16 mouse cellular contexts compared by ENCODE assay signal in the genomic region with DNA sequence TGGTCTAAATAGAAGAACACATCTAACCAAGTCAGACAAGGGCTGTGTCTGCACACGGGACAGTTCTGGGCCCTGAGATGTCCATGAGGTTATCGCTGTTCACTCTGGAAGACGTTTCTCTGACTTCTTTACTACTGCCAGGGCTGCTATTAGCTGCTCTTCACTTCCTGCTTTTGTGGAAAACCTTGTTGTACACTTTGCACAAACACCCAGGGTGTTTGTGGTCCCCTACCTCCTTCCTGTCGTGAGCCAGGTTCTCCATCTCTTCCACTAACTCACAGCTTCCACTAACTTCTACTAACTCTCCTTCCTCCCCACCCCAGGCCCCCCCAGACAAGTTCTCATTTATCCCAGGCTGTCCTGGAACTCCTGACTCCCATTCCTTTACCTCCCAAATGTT.
"Had no signal": no experiment of that assay in that cellular context is flagged by ENCODE, and none has a peak within 500 bp of the region (broad histone marks: within the 10 kb centered on the region; RNA-seq: fewer than 3 reads in every experiment).

No protein-coding gene starts in this region.

- H3K27ac ChIP-seq: neural tube, embryonic 12.5 days; neural tube, embryonic 13.5 days; neural tube, embryonic 15.5 days; stomach, embryonic 15.5 days; stomach, postnatal 0 days had no signal

- H3K4me1 ChIP-seq: stomach, embryonic 15.5 days had no signal

- H3K4me2 ChIP-seq: neural tube, embryonic 12.5 days; neural tube, embryonic 13.5 days; neural tube, embryonic 15.5 days; stomach, embryonic 15.5 days had no signal

- H3K36me3 ChIP-seq: neural tube, embryonic 12.5 days; neural tube, embryonic 13.5 days; neural tube, embryonic 15.5 days; stomach, embryonic 15.5 days had no signal

- DNase-seq: retina, postnatal 1 day; right cerebral cortex, adult 18-20 months; right cerebral cortex, postnatal 14 days; right cerebral cortex, postnatal 25 days; right cerebral cortex, postnatal 4 days; spleen, adult 18-20 months; thymus, adult 2 months; thymus, postnatal 14 days; thymus, postnatal 25 days; thymus, postnatal 36 days; thymus, postnatal 4 days had no signal

- H3K9ac ChIP-seq: neural tube, embryonic 12.5 days; neural tube, embryonic 13.5 days; neural tube, embryonic 15.5 days; stomach, embryonic 15.5 days had no signal

- H3K9me3 ChIP-seq: neural tube, embryonic 12.5 days; neural tube, embryonic 13.5 days; neural tube, embryonic 15.5 days; stomach, embryonic 15.5 days had no signal

- H3K4me3 ChIP-seq: neural tube, embryonic 12.5 days; neural tube, embryonic 13.5 days; neural tube, embryonic 15.5 days; stomach, embryonic 15.5 days had no signal

- H3K27me3 ChIP-seq: neural tube, embryonic 12.5 days; neural tube, embryonic 13.5 days; neural tube, embryonic 15.5 days had no signal
